Mouse (Mus musculus): ENCODE data around the gene Ulbp1. TPM values are rescaled to one million over a fixed set of nuclear protein-coding genes. Genes with fewer than 3 reads are reported as not detected.
"Not testable (repeated sequence)": the region's sequence is repeated elsewhere in the genome, so short reads cannot be mapped to it uniquely, and the experiment has no call there.

Gene Ulbp1
- polyA plus RNA-seq (2014; fragmentation: Nextera tagmentation; extraction: Ambion mirVana) = 1.0 and 1.6 TPM in 2 replicates

DNA sequence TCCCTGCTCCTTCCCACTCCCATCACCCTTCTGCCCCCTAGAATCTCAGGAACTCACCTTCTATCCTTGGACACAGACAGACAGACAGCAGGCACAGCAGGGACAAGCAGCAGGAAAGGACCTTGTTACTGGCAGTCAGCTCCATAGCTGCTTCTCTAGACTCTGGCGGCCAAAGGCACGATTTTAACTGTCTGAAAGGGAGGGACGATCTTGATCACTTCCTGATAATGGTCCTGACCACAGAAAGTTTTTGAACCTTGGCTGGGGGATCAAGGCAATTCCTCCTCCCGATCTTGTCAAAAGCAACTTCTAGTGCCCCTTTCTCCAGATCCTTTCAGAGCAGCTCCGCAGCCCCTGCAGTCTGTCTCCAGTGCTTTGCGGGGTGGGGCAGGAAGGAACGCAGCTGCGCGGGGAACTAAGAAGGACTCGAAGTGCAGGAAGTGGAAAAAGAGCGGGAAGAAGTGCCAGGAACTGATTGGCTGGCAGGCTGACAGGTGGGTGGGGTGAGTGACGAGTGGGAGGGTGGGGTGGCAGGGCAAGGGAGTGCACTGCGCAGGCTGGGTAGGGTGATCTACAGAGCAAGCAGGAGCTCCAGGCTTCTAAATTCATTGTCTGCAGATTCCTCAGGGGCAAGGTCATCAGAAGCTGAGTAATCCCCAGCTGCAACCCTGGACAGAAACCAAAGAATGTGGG, at the start of gene Ulbp1:
Gene Ulbp1 (minus strand): TSS at position 442 of the 693 bp plus-strand sequence.
- ATAC-seq = no peak
- 76% methylated on average over 13 of the region's 13 CpGs for WGBS
- no peak for DNase-seq (ENCODE audit: low spot score)

DNA sequence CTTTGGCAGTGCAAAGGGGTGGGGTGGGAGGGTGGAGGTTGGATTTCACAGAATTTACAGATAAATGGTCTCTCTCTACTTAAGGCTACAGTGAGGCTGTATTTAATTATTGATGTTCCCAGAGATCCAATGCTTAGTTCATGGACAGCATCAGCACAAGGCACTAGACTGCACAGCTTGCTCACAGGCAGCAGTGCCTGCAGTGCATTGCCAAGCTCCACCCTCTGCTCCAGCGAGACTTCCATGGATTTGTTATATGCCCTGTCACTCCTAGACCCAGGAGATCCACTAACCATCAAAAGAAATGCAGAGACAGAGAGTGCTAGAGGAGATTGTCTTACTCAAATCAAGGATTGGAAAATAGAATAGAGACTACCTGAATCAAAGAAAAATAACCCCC, 24.7 kb upstream of the Ulbp1 start:
- H3K9ac ChIP-seq (ENCODE audit: low read length); H3K9me3 ChIP-seq (replicated peaks; ENCODE audit: control insufficient read depth, low read length); H3K4me1 ChIP-seq (ENCODE audit: control insufficient read depth, insufficient read depth, low read length); H3K27me3 ChIP-seq (replicated peaks; ENCODE audit: control insufficient read depth, insufficient read depth, low read length); H3K4me2 ChIP-seq (ENCODE audit: low read length); H3K27ac ChIP-seq (ENCODE audit: low read depth, low read length); DNase-seq (ENCODE audit: low spot score); H3K4me3 ChIP-seq (ENCODE audit: low read depth, low read length); H3K36me3 ChIP-seq (ENCODE audit: control insufficient read depth, insufficient read depth, low read length): not testable (repeated sequence)
- WGBS = 26% methylated on average over 1 of the region's 1 CpGs
- 0 out of 2 replicates have a peak, but pooled peaks have one; percentile 48 for ATAC-seq

More for the DNA sequence above, at the start of gene Ulbp1:
- Histone ChIP-seq H3K9me3 (replicated peaks; ENCODE audit: control insufficient read depth, low read length) (no peaks in the 10 kb centered on the region), H3K4me3 (ENCODE audit: low read depth, low read length) (no peak within 1 kb of the TSS), H3K4me1 (ENCODE audit: control insufficient read depth, insufficient read depth, low read length) (no peaks in the 10 kb centered on the region), H3K4me2 (ENCODE audit: low read length) (no peak within 1 kb of the TSS), H3K36me3 (ENCODE audit: control insufficient read depth, insufficient read depth, low read length) (no peaks in the 10 kb centered on the region), H3K9ac (ENCODE audit: low read length) (no peak within 1 kb of the TSS), H3K27ac (ENCODE audit: low read depth, low read length) (no peak within 1 kb of the TSS), H3K27me3 (replicated peaks; ENCODE audit: control insufficient read depth, insufficient read depth, low read length) (no peaks in the 10 kb centered on the region)

- not testable (repeated sequence) for H3K9ac ChIP-seq (ENCODE audit: low read length); DNase-seq (ENCODE audit: low spot score); H3K4me1 ChIP-seq (ENCODE audit: control insufficient read depth, insufficient read depth, low read length); H3K9me3 ChIP-seq (replicated peaks; ENCODE audit: control insufficient read depth, low read length); H3K27me3 ChIP-seq (replicated peaks; ENCODE audit: control insufficient read depth, insufficient read depth, low read length); H3K27ac ChIP-seq (ENCODE audit: low read depth, low read length); H3K4me3 ChIP-seq (ENCODE audit: low read depth, low read length); H3K36me3 ChIP-seq (ENCODE audit: control insufficient read depth, insufficient read depth, low read length); ATAC-seq
- 5% methylated on average over 10 of the region's 10 CpGs for WGBS
- H3K4me2 ChIP-seq (ENCODE audit: low read length) = peak overlapping the region; percentile 12; the same call in 1 of the 2 replicates
Observed at GRCm38 (mm10) chr10:7492384-7492783, 18.9 kb upstream of the Ulbp1 start.

DNA sequence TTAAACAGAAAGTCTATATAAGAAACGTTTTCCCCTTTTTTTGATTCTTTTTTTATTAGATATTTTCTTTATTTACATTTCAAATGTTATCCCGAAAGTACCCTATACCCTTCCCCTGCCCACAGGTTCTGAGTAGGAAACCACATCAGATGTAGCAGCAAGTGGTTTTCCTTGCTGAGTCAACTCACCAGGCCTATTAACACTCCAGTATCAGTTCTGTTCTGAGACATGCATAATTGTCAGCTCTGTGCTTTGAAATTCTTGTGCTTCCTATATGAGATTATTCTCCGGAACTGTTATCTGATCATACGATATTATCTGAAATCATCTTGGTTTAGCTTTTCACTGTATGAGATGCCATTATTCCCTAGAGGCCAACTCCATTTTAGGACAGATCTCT, 10.2 kb upstream of the Ulbp1 start:
- no peak for DNase-seq (ENCODE audit: low spot score)
- WGBS = 69% methylated on average over 4 of the region's 4 CpGs
- H3K9me3 ChIP-seq (replicated peaks; ENCODE audit: control insufficient read depth, low read length) = no peaks in the 10 kb centered on the region

GRCm38 (mm10) chr10:7474225-7474624, 787 bp upstream of the Ulbp1 start:
- H3K27ac ChIP-seq (ENCODE audit: low read depth, low read length); H3K36me3 ChIP-seq (ENCODE audit: control insufficient read depth, insufficient read depth, low read length); H3K4me3 ChIP-seq (ENCODE audit: low read depth, low read length); H3K27me3 ChIP-seq (replicated peaks; ENCODE audit: control insufficient read depth, insufficient read depth, low read length); H3K9ac ChIP-seq (ENCODE audit: low read length); DNase-seq (ENCODE audit: low spot score); H3K4me2 ChIP-seq (ENCODE audit: low read length); H3K9me3 ChIP-seq (replicated peaks; ENCODE audit: control insufficient read depth, low read length); ATAC-seq; H3K4me1 ChIP-seq (ENCODE audit: control insufficient read depth, insufficient read depth, low read length): not testable (repeated sequence)
- 87% methylated on average over 7 of the region's 13 CpGs for WGBS

More for the DNA sequence above, 10.2 kb upstream of the Ulbp1 start:
- Histone ChIP-seq H3K9ac (ENCODE audit: low read length) (no peak overlapping the region), H3K4me2 (ENCODE audit: low read length) (no peak overlapping the region), H3K27ac (ENCODE audit: low read depth, low read length) (no peak overlapping the region), H3K27me3 (replicated peaks; ENCODE audit: control insufficient read depth, insufficient read depth, low read length) (no peaks in the 10 kb centered on the region), H3K4me1 (ENCODE audit: control insufficient read depth, insufficient read depth, low read length) (no peaks in the 10 kb centered on the region), H3K4me3 (ENCODE audit: low read depth, low read length) (no peak overlapping the region), H3K36me3 (ENCODE audit: control insufficient read depth, insufficient read depth, low read length) (no peaks in the 10 kb centered on the region)
- no peak for ATAC-seq

- Histone ChIP-seq H3K27me3 (replicated peaks; ENCODE audit: control insufficient read depth, insufficient read depth, low read length) (no peaks in the 10 kb centered on the region), H3K4me1 (ENCODE audit: control insufficient read depth, insufficient read depth, low read length) (no peaks in the 10 kb centered on the region), H3K9ac (ENCODE audit: low read length) (no peak overlapping the region), H3K27ac (ENCODE audit: low read depth, low read length) (no peak overlapping the region), H3K4me3 (ENCODE audit: low read depth, low read length) (no peak overlapping the region), H3K36me3 (ENCODE audit: control insufficient read depth, insufficient read depth, low read length) (no peaks in the 10 kb centered on the region), H3K4me2 (ENCODE audit: low read length) (no peak overlapping the region), H3K9me3 (replicated peaks; ENCODE audit: control insufficient read depth, low read length) (no peaks in the 10 kb centered on the region)
- 72% methylated on average over 3 of the region's 3 CpGs for WGBS
- no peak for ATAC-seq
- no peak for DNase-seq (ENCODE audit: low spot score)
Observed at GRCm38 (mm10) chr10:7471664-7472063, 1.8 kb downstream of the Ulbp1 start.

- no peak overlapping the region for H3K4me3 ChIP-seq (ENCODE audit: low read depth, low read length)
- no peak overlapping the region for H3K9ac ChIP-seq (ENCODE audit: low read length)
- no peaks in the 10 kb centered on the region for H3K27me3 ChIP-seq (replicated peaks; ENCODE audit: control insufficient read depth, insufficient read depth, low read length)
- no peaks in the 10 kb centered on the region for H3K4me1 ChIP-seq (ENCODE audit: control insufficient read depth, insufficient read depth, low read length)
- 15% methylated on average over 7 of the region's 7 CpGs for WGBS
- no peak overlapping the region for H3K27ac ChIP-seq (ENCODE audit: low read depth, low read length)
- DNase-seq (ENCODE audit: low spot score) (no peak), ATAC-seq (peak; percentile 40; the same call in 1 of the 2 replicates)
- peak overlapping the region; percentile 39 for H3K4me2 ChIP-seq (ENCODE audit: low read length)
- H3K36me3 ChIP-seq (ENCODE audit: control insufficient read depth, insufficient read depth, low read length) = no peaks in the 10 kb centered on the region
- H3K9me3 ChIP-seq (replicated peaks; ENCODE audit: control insufficient read depth, low read length) = no peaks in the 10 kb centered on the region
Observed at GRCm38 (mm10) chr10:7470457-7470856, 3.0 kb downstream of the Ulbp1 start.

DNA sequence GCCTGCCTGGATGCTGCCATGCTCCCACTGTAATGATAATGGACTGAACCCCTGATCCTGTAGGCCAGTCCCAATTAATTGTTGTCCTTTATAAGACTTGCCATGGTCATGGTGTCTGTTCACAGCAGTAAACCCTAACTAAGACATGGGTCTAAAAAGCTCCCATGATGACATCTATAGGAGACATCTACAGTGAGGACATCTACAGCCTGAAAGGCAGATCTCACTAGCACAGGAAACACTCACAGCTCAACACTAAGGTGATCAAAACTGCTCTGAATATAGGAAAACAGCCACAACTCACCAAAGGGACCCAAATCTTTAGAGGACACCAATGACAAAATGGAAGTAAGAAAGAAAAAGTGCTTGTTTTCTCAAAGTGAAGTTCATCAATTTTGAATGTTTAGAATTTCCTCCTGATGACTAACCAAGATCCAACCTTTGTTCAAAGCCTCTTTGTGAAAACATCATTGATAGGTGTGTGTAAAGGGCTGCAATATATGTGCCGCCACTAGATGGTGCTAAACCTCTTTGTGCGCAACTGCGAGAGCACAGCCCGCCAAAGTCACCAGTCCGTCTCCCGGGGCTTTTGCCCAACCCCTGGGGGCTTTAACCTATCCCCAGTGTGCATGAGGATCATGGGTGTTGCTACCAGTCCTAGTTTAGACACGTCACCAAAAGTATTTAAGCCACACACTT, 3.6 kb downstream of the Ulbp1 start:
- not testable (repeated sequence) for H3K27ac ChIP-seq (ENCODE audit: low read depth, low read length); H3K36me3 ChIP-seq (ENCODE audit: control insufficient read depth, insufficient read depth, low read length); H3K27me3 ChIP-seq (replicated peaks; ENCODE audit: control insufficient read depth, insufficient read depth, low read length); H3K4me3 ChIP-seq (ENCODE audit: low read depth, low read length); H3K4me1 ChIP-seq (ENCODE audit: control insufficient read depth, insufficient read depth, low read length); H3K9me3 ChIP-seq (replicated peaks; ENCODE audit: control insufficient read depth, low read length); H3K9ac ChIP-seq (ENCODE audit: low read length)
- peak; percentile 46; the same call in 1 of the 2 replicates for ATAC-seq
- 1% methylated on average over 7 of the region's 7 CpGs for WGBS
- peak; percentile 57 for DNase-seq (ENCODE audit: low spot score)
- peak overlapping the region; percentile 39 for H3K4me2 ChIP-seq (ENCODE audit: low read length)

DNA sequence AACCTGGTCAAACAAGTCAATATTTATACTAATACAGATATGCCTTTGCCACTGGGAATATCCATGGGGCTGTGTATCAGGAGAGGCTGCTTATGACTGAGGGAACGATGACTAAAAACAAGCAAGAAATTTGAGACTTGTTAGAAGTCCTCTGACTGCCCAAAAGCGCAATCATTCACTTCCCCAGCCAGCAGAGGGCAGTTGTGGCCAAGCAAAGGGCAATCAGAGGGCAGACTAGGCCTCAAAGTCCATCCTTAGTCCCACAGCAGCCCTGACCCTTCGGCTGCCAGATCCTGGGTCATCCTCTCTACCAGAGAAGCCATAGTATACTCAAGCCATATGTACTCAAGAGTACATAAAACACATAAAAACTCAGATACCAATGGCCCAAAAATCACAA, 11.4 kb downstream of the Ulbp1 start:
- H3K9ac ChIP-seq (ENCODE audit: low read length) = no peak overlapping the region
- H3K36me3 ChIP-seq (ENCODE audit: control insufficient read depth, insufficient read depth, low read length) = no peaks in the 10 kb centered on the region
- WGBS = 53% methylated on average over 3 of the region's 3 CpGs
- H3K9me3 ChIP-seq (replicated peaks; ENCODE audit: control insufficient read depth, low read length) = 0 out of 2 replicates have a peak, but pooled peaks cover 2% of the 10 kb centered on the region
- DNase-seq (ENCODE audit: low spot score) (no peak), ATAC-seq (no peak)
- H3K27me3 ChIP-seq (replicated peaks; ENCODE audit: control insufficient read depth, insufficient read depth, low read length) = no peaks in the 10 kb centered on the region
- no peaks in the 10 kb centered on the region for H3K4me1 ChIP-seq (ENCODE audit: control insufficient read depth, insufficient read depth, low read length)
- H3K4me2 ChIP-seq (ENCODE audit: low read length) = no peak overlapping the region
- no peak overlapping the region for H3K27ac ChIP-seq (ENCODE audit: low read depth, low read length)
- no peak overlapping the region for H3K4me3 ChIP-seq (ENCODE audit: low read depth, low read length)
